Mouse (Mus musculus): ENCODE data around the gene Itga6. TPM values are rescaled to one million over a fixed set of nuclear protein-coding genes. Genes with fewer than 3 reads are reported as not detected.

The Itga6 gene
- total RNA-seq, 2 experiments from 2014 or later, result 45.8 to 48.3 TPM

- no peak for DNase-seq (ENCODE audit: low spot score in 2 of 2)
Measured at GRCm38 (mm10) chr2:71730623-71731612, 14.5 kb upstream of the Itga6 start.

DNA sequence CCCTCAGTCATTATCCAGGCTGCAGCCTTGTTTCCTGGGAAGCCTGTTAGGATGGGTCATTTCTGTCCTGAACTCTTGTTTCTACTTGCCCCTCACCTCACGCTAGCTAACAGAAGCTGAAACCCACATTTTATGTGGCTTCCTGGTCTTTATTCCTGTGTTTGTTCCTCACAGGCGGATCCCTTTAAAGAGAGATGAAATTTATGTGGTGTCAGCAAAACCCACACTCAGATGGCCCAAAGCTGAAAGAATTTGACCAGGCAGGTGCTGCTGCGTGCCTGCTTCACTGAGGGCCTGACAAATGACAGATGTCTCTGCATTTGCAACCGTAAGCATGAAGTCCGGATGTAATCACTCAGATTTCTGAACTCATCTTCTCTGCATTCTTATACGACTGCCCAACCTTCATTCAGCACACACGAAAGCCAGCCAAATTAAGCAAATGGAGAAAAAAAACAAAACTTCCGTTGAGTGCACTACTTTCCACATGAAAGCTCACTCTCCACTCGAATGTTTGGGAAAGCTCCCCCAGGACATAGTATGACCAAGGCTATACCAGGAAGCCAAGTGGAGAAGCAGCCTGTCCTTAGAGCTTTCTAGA, 10.5 kb upstream of the Itga6 start:
- no peak for DNase-seq (ENCODE audit: low spot score in 2 of 2)

GRCm38 (mm10) chr2:71735541-71736159, 9.8 kb upstream of the Itga6 start:
- DNase-seq (ENCODE audit: low spot score in 2 of 2), result no peak

DNA sequence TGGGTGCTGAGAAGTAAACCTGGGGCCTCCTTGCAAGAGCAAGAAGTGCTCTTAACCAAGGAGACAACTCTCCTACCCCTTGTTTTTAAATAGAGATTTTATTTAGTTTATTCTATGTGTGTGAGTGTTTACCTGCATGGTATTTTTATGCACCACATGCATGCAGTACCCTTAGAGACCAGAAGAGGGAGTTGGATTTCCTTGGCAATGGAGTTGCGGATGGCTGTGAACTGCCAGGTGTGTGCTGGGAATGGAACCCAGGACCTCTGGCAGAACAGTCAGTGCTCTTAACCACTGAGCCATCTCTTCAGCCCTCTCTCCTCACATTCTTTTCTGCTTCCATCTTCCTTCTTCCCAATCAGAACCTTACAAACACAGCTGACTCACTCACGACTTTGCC, 9.2 kb upstream of the Itga6 start:
- DNase-seq (ENCODE audit: low spot score in 2 of 2), result no peak

GRCm38 (mm10) chr2:71739173-71739860, 6.1 kb upstream of the Itga6 start:
- no peak for DNase-seq (ENCODE audit: low spot score in 2 of 2)

DNA sequence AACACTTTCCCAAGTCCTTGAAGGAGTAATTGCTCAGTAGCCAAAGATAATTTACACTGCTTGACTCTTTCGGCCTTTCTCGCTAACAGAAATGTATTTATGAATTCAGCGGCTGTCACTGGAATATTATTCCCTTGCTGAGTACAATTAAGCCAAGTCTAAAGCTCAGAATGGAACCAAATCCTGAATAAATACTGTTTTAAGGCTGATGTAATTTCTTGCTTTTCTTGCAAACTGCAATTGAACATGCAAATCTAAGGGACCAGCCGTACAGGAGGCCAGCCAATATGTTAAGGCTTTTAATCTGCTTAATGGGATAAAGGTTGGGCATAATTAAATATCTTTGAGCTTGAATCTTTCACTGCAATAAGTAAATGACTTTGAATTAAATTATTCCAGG, 2.9 kb upstream of the Itga6 start:
- DNase-seq (ENCODE audit: low spot score in 2 of 2), result no peak

DNA sequence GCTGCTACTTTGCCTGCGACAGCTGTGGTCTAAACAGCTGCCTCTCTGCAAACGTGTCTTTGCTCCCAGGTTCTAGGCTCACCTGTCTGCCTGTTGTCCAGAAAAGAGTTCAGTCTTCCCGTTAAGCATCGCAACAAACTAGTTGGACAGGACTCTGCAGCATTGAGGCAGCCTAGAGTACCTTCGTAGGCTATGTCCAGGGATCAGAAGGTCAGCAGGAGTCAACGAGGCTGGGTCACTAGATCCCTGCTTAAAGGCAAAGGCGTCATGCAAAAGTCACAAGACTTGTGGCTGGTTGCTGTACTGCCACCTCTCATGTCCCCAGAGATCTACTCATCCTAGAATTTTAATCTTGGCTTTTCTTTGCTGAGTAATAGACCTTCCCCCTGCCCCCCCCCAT, 2.0 kb upstream of the Itga6 start:
- DNase-seq (ENCODE audit: low spot score in 2 of 2), result no peak

GRCm38 (mm10) chr2:71744320-71744719, 1.1 kb upstream of the Itga6 start:
- no peak for DNase-seq (ENCODE audit: low spot score in 2 of 2)

DNA sequence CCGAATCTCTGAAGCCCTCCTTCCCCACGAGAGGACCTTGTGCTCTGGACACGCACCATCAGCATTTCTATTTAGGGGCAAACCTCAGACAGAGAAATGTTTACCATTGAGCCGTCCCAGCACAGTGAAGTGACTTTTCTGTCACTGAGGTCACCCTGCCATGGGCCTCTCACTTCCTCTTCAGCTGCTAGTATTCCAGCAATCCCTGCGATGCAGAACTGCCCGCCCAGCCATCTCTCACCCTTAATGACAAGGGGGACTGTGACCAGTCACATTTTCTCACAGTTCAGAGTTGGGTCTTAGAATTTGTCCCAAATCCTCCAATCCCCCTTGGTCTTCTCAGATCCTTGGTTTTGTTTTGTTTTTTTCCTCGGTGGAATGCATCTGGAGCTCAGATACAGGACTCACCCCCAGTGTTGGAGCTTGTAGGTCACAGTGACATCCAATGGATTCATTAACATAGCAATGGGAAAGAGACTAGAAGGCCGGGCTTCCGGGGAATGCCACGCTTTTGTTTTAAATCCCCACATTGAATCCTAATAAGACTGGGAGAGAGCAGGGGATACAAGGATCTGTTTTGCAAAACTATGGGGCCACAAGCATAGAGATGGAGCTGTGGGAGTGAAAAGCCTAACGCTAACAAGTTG, 432 bp upstream of the Itga6 start:
- DNase-seq (ENCODE audit: low spot score in 2 of 2), result no peak

DNA sequence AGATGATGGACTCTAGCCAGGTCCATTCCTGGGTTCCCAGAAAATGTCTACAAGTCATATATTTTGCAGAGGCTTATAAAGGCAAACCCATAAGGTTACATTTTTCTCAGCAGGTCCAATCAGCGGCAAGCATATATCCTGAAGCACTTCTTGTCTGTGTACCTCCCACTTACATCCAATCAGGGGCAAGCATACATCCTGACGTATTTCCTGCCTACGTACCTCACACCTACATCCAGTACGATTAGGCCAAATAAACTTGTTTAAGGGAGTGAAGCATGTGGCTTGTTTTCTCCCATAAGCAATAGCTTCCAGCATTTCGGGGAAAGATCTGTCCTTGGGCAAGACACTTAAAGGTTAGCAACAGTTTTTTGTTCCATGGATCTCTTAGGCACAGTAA, 3.0 kb downstream of the Itga6 start:
- no peak for DNase-seq (ENCODE audit: low spot score in 2 of 2)

DNA sequence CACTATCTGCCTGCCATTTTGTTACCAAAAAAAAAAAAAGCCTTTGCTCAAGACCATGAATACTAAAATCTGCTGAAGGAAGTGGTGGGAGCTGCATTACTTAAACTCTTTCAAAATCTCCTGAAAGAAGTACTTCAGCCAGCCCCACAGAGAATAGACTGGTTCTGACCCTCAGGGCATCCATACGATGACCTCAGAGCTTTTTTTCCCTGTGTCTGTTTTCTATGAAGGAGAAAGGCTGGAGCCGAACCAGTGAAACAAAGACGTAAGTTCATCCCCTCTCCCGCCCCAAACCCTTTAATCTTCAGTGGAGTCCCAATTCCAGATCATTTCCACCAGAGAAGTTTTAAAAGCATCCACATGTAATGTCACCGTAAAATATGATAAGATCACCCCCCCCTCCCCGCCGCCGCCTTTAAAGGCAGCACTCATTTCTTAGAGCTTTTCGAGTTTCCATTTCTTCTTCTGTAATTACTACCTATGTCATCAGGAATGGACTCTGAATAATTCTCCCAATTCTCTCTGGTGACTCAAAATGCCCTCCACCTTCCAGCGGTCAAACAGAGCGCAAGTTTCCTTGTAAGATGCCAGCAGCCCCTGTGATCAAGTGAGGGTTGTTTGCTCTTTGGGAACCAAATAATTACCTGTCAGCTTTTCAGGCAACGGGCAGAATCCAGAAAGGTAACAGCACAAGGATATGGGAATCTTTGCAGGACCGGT, 4.1 kb downstream of the Itga6 start:
- DNase-seq (ENCODE audit: low spot score in 2 of 2), result no peak

GRCm38 (mm10) chr2:71750087-71750453, 4.7 kb downstream of the Itga6 start:
- no peak for DNase-seq (ENCODE audit: low spot score in 2 of 2)

- DNase-seq (ENCODE audit: low spot score in 2 of 2), result no peak
Measured at GRCm38 (mm10) chr2:71751336-71751735, 5.9 kb downstream of the Itga6 start.

- DNase-seq (ENCODE audit: low spot score in 2 of 2), result no peak
Measured at GRCm38 (mm10) chr2:71751863-71752262, 6.4 kb downstream of the Itga6 start.

GRCm38 (mm10) chr2:71752383-71752782, 7.0 kb downstream of the Itga6 start:
- DNase-seq (ENCODE audit: low spot score in 2 of 2), result no peak

GRCm38 (mm10) chr2:71753161-71753560, 7.7 kb downstream of the Itga6 start:
- DNase-seq (ENCODE audit: low spot score in 2 of 2), result no peak

- DNase-seq (ENCODE audit: low spot score in 2 of 2), result no peak
Measured at GRCm38 (mm10) chr2:71755748-71756147, 10.3 kb downstream of the Itga6 start.

GRCm38 (mm10) chr2:71757098-71757497, 11.7 kb downstream of the Itga6 start:
- no peak for DNase-seq (ENCODE audit: low spot score in 2 of 2)

GRCm38 (mm10) chr2:71758591-71759531, 13.4 kb downstream of the Itga6 start:
- DNase-seq (ENCODE audit: low spot score in 2 of 2), result no peak

All from layer of hippocampus, postnatal 10 days (tissue).